Mouse (Mus musculus) cerebellum, postnatal 36 days (tissue): ENCODE data around the gene Celf5.

Source experiments
- DNase-seq, 2 experiments: peaks; one replicate each; pipeline ENCODE4 v3.0.0; 2021 to 2022; ENCODE audit warnings: mixed read lengths in 2 of 2

Gene Celf5

GRCm38 (mm10) chr10:81497401-81498270 lies 15.1 kb upstream of the Celf5 start:
- DNase-seq: no peak

GRCm38 (mm10) chr10:81496969-81497368 lies 14.5 kb upstream of the Celf5 start:
- no peak for DNase-seq

- peak; percentile 97 to 99 for DNase-seq
Observed at GRCm38 (mm10) chr10:81496264-81496901, 13.9 kb upstream of the Celf5 start, which contains the start of gene Ncln. Gene Ncln, minus strand, starts transcription at chr10:81496392.

- DNase-seq: no peak
Observed at GRCm38 (mm10) chr10:81495616-81496263, 13.2 kb upstream of the Celf5 start.

GRCm38 (mm10) chr10:81495151-81495550 lies 12.6 kb upstream of the Celf5 start:
- no peak for DNase-seq

- no peak for DNase-seq
Observed at GRCm38 (mm10) chr10:81494260-81495041, 11.9 kb upstream of the Celf5 start.

- DNase-seq: no peak
Observed at GRCm38 (mm10) chr10:81493601-81494220, 11.2 kb upstream of the Celf5 start.

GRCm38 (mm10) chr10:81492606-81493240 lies 10.2 kb upstream of the Celf5 start:
- no peak for DNase-seq

GRCm38 (mm10) chr10:81491018-81491417 lies 8.5 kb upstream of the Celf5 start:
- no peak for DNase-seq

- no peak for DNase-seq
Observed at GRCm38 (mm10) chr10:81489941-81490340, 7.4 kb upstream of the Celf5 start.

GRCm38 (mm10) chr10:81488081-81488480 lies 5.6 kb upstream of the Celf5 start:
- DNase-seq: no peak

GRCm38 (mm10) chr10:81486496-81486895 lies 4.0 kb upstream of the Celf5 start:
- no peak for DNase-seq

- DNase-seq: no peak
Observed at GRCm38 (mm10) chr10:81485479-81486018, 3.0 kb upstream of the Celf5 start.

- DNase-seq: no peak
Observed at GRCm38 (mm10) chr10:81485060-81485449, 2.5 kb upstream of the Celf5 start.

GRCm38 (mm10) chr10:81484441-81485059 lies 2.0 kb upstream of the Celf5 start:
- no peak for DNase-seq

- DNase-seq: peak; percentile 51 to 61
Observed at GRCm38 (mm10) chr10:81483983-81484382, 1.5 kb upstream of the Celf5 start.

- DNase-seq: no peak
Observed at GRCm38 (mm10) chr10:81481605-81482532, 640 bp downstream of the Celf5 start.

GRCm38 (mm10) chr10:81474461-81474860 lies 8.0 kb downstream of the Celf5 start:
- DNase-seq: no peak

- peak; percentile 56 to 62 for DNase-seq
Observed at GRCm38 (mm10) chr10:81473003-81473451, 9.5 kb downstream of the Celf5 start.
